Mouse (Mus musculus): Measurements from ENCODE around the gene Olfr195. TPM values are rescaled to one million over a fixed set of nuclear protein-coding genes. Genes with fewer than 3 reads are reported as not detected.

The Olfr195 gene
- polyA plus RNA-seq, 1 experiment from 2014 or later = not detected

Other genes with a start within 250 kb of the Olfr195 start
- not detected in 2 replicates for gene Olfr181, start 218.3 kb upstream of the Olfr195 start, polyA plus RNA-seq (2014; fragmentation: Nextera tagmentation; extraction: Ambion mirVana)
- not detected in 2 replicates for gene Olfr180, start 217.7 kb upstream of the Olfr195 start, polyA plus RNA-seq (2014; fragmentation: Nextera tagmentation; extraction: Ambion mirVana)
- not detected in 2 replicates for gene Olfr183, start 151.7 kb upstream of the Olfr195 start, polyA plus RNA-seq (2014; fragmentation: Nextera tagmentation; extraction: Ambion mirVana)
- not detected in 2 replicates for gene Olfr186, start 116.8 kb upstream of the Olfr195 start, polyA plus RNA-seq (2014; fragmentation: Nextera tagmentation; extraction: Ambion mirVana)
- gene Olfr187, start 107.3 kb upstream of the Olfr195 start, polyA plus RNA-seq (2014; fragmentation: Nextera tagmentation; extraction: Ambion mirVana) = 0.14 TPM in 1 of 2 replicates, not detected in the other
- gene Olfr190, start 69.0 kb upstream of the Olfr195 start, polyA plus RNA-seq (2014; fragmentation: Nextera tagmentation; extraction: Ambion mirVana) = not detected in 2 replicates
- not detected in 2 replicates for gene Olfr191, start 57.2 kb upstream of the Olfr195 start, polyA plus RNA-seq (2014; fragmentation: Nextera tagmentation; extraction: Ambion mirVana)
- gene Olfr193, start 35.2 kb upstream of the Olfr195 start, polyA plus RNA-seq (2014; fragmentation: Nextera tagmentation; extraction: Ambion mirVana) = not detected in 2 replicates
- gene Olfr194, start 26.0 kb upstream of the Olfr195 start, polyA plus RNA-seq (2014; fragmentation: Nextera tagmentation; extraction: Ambion mirVana) = not detected in 2 replicates
- gene Olfr196, start 23.4 kb downstream of the Olfr195 start, polyA plus RNA-seq (2014; fragmentation: Nextera tagmentation; extraction: Ambion mirVana) = not detected in 2 replicates
- not detected in 2 replicates for gene Olfr198, start 56.5 kb downstream of the Olfr195 start, polyA plus RNA-seq (2014; fragmentation: Nextera tagmentation; extraction: Ambion mirVana)
- not detected in 2 replicates for gene Olfr199, start 72.7 kb downstream of the Olfr195 start, polyA plus RNA-seq (2014; fragmentation: Nextera tagmentation; extraction: Ambion mirVana)
- gene Olfr201, start 125.6 kb downstream of the Olfr195 start, polyA plus RNA-seq (2014; fragmentation: Nextera tagmentation; extraction: Ambion mirVana) = not detected in 2 replicates
- not detected in 2 replicates for gene Olfr202, start 139.7 kb downstream of the Olfr195 start, polyA plus RNA-seq (2014; fragmentation: Nextera tagmentation; extraction: Ambion mirVana)
- gene Olfr203, start 151.8 kb downstream of the Olfr195 start, polyA plus RNA-seq (2014; fragmentation: Nextera tagmentation; extraction: Ambion mirVana) = not detected in 2 replicates
- gene Olfr204, start 171.2 kb downstream of the Olfr195 start, polyA plus RNA-seq (2014; fragmentation: Nextera tagmentation; extraction: Ambion mirVana) = not detected in 2 replicates
- not detected in 2 replicates for gene Olfr205, start 184.1 kb downstream of the Olfr195 start, polyA plus RNA-seq (2014; fragmentation: Nextera tagmentation; extraction: Ambion mirVana)
- gene Olfr206, start 202.2 kb downstream of the Olfr195 start, polyA plus RNA-seq (2014; fragmentation: Nextera tagmentation; extraction: Ambion mirVana) = not detected in 2 replicates
- not detected in 2 replicates for gene Olfr209, start 216.9 kb downstream of the Olfr195 start, polyA plus RNA-seq (2014; fragmentation: Nextera tagmentation; extraction: Ambion mirVana)